Mouse (Mus musculus) ES-CJ7 (cell line): ENCODE measurements around the gene Kyat1.
"Not testable (repeated sequence)": the region's sequence is repeated elsewhere in the genome, so short reads cannot be mapped to it uniquely, and the experiment has no call there.

Experiments
- DNase-seq: peaks from one replicate; pipeline ENCODE4 v3.0.0; 2011; ENCODE audit warnings: low read depth, low spot score

Kyat1 gene

DNA sequence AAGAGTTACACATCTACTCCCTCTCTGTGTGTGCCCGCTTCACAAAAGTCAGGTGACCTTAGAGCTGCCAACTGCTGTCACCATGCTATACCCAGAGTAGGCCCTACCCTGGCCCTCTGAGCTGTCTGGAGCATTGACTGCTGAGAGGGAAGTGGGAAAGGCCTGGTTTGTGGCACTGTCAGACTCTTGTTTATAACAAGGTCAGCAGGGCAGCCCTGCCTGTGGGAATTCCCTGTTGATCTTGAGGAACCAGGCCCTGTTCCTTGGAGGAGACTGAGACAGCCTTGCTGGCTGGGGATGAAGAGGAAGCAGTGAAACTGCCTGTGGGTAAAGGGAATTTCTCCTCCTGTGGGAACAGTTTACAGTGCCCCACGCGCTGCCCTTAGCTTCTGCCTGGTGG lies 9.1 kb upstream of the Kyat1 start:
- no peak for DNase-seq

DNA sequence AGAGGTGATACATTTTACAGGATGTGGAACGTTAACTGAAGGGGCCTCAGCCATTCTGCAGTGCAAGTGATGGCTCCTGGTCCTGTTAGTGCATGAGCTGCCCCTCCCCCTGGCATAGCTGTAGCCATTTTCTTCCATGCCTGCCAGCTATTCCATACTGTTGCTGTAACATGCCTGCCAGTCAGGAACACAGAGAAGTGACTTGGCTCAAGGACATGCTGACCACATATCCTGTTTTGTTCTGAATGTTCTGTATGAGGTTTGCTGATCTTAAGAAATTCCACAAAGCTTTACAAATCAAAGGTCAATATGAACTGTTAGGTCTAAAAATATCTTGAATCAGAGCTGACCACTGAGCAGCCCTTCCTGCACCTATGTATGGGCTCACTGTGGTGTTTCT lies 7.3 kb upstream of the Kyat1 start:
- DNase-seq = no peak

DNA sequence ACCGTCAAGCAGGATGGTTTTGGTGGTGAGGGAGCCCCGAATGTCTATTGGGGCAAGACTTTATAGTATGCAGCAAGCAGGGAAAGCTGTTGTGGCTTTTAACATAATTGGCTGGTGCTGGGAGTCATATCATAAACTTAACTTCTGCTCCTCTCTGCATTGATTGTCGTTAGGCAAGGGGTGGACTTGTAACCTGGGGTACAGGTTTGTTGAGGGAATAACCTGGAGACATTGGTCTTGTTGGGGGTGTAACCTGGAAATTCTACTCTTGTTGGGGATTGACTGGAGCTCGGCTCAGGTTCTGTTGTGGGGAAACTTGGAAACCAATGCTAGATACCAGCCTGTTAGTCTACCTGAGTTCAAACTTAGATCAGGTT lies 6.5 kb upstream of the Kyat1 start:
- DNase-seq = no peak

DNA sequence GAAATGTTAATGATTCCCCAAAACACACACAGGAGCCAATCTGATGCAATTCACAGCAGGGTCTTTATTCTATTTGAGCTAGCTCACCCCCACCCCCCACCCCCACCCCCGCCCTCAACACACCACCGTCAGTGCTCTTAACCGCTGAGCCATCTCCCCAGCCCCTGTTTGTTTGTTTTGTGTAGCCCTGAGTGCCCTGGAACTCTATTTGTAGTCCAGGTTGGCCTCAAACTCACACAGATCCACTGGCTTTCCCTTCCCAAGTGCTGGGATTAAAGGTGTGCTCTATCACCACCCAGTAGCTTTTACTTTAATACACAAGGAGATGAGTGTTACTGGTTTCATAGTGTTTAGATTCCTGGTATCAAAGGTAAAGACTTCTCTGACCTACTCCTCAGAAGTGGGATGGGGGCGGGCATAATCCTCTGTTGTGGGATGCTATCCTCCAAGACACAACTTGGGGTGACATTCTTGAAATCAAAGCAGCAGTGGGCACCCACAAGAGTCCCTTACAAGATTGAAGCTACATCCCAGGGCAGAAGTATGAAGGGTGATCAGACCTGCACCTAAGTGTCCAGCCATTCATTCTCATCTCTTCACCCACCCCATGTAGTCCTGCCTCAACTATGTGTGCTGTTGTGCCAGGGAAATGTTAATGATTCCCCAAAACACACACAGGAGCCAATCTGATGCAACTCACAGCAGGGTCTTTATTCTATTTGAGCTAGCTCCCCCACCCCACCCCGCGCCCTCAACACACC lies 5.9 kb upstream of the Kyat1 start:
- no peak for DNase-seq

DNA sequence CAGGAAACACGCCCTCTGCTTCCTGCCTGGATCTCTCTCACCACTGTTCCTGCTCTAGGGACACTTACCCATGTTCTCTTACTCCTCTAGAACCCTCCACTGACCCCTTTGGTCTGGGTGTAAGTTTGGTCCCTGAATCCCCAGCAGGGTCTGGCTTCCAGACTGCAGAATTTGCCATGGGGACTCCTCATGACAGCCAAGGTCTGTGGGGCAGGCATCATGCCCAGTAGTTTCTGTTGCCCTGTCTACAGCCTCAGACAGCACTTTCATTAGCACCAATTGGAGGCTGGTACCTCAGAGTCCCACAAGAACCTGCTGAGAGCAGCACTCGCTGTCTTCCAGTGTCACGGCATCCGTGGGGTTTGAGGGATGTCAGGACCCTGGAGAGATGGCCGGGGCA lies 2.2 kb upstream of the Kyat1 start:
- no peak for DNase-seq

DNA sequence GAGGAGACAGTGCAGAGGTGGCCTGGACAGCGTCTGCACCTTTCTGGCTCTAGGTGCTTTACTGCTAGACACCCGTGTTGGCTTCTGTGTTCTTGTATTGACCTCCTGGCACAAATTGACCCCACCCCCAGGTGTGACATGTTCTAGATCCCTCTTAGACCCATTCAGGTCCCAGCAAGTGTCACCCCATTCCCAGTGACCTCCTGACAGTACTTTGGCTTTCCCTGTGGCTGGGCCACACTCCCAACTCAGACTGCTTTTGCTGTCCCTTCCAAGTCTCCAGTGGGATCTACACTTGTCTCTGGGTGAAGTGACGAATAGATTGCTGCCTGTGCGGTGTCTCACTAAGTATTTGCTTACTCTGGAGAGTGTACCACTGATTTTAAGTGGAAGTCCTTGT lies 1.8 kb upstream of the Kyat1 start:
- no peak for DNase-seq

DNA sequence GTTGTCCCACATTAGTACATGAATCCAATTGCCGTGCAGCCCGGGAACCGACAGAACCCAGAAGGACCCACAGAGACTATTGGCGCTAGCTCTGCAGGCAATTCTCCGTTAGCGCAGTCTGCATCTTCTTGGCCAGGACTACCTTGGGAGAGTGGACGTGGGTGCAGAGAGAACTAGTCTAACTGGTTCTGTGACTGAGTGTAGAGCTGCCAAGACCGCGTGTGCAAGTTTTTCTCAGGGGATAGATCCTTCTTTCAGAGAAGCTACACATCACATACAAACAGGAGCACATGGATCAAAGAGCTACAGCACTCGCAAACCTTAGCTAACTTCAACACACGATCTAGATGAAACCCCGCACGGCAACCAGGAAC lies 405 bp downstream of the Kyat1 start:
- DNase-seq = no peak

DNA sequence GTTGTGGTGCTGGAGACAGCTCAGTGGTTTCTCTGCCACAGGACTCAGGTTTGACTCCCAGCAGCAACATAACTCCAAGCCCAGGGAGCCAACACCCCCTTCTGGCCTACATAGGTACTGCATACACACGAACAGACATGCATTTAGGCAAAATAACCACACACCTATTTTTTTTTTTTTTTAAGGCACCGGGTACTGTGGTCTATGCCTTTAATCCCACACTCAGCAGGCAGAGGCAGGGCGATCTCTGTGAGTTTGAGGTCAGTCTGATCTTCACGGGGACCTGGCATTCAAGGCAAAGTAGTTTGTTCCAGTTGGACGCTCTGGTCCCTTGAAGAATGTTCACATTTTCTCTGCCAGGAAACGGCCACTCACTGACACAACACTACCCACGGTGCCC lies 2.2 kb downstream of the Kyat1 start:
- peak; percentile 88 for DNase-seq

DNA sequence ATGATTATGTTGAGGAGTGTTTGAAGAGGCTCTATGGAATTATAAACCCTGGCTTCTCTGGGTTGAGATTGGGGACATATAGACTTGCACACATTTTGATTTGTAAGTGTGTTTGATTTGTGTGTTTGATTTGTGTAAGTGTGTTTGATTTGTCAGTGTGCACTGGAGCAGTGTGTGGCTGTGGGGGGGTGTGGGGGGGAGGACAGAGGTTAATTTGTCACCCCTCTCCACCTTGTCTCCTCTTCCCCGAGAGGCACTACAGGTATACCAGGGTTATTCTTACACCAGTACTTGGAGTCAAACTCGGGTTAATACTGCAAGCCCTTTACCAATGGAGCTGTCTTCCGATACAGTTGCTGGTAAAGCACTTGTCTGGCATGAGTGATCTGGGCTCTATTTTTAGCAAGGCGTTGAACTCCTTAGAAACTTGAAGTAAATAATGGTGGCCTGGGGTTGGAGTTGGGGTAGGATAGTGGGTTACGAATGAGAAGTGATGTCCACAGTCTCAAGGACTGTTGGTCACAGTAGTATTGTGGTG lies 5.2 kb downstream of the Kyat1 start:
- no peak for DNase-seq

DNA sequence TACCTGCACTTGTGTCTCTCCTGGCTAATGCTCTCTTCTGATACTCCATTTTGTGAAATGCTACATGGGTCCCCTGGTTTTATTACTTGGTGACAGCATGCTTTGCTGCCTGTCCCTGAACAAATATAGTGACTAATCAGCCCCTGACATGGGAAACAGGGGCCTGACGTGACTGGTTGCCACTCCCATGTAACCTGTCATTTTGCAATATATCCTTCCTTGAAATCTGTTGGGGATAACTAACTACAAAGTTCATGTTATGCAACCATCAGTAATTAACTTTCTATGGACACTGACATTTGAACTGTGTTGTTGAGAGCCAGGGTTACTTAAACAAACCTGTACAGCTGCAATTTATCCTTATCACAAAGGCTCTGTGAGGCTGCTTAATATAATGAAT lies 5.7 kb downstream of the Kyat1 start:
- DNase-seq = no peak

DNA sequence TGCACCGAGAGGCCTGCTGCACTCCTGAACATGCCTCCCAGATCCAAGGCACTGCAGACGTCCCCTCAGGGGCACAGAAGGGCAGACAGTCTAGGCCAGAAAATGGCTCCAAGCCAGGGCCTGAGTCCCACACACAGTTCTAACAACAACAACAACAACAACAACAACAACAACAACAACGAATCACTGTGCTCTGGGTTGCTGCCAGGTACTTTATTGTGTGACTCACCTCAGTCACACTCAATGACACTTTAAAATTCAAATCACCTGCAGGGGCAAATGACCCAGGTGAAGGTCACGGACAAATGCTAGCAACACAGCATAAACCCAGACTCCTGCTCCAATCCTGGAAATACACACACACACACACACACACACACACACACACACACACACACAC lies 7.6 kb downstream of the Kyat1 start:
- no peak for DNase-seq

DNA sequence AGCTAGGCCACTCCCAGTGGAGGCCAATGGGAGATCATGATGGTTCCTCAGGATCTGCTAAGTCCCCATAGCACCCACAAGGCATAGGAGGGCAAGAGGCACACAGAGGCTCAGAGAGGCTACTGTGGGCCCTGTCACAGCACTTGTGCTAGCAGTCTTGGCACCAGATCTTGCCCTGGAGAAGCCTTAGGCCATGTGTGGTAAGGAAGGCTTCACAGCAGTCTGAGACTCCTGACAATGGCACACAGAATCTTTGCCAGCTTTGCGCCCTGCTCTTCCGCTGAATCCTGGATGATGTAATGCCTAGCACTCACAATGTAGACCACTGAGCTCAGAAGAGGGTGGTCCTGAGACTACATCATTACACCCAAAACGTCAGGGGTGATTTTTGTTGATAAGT lies 11.0 kb downstream of the Kyat1 start:
- no peak for DNase-seq

DNA sequence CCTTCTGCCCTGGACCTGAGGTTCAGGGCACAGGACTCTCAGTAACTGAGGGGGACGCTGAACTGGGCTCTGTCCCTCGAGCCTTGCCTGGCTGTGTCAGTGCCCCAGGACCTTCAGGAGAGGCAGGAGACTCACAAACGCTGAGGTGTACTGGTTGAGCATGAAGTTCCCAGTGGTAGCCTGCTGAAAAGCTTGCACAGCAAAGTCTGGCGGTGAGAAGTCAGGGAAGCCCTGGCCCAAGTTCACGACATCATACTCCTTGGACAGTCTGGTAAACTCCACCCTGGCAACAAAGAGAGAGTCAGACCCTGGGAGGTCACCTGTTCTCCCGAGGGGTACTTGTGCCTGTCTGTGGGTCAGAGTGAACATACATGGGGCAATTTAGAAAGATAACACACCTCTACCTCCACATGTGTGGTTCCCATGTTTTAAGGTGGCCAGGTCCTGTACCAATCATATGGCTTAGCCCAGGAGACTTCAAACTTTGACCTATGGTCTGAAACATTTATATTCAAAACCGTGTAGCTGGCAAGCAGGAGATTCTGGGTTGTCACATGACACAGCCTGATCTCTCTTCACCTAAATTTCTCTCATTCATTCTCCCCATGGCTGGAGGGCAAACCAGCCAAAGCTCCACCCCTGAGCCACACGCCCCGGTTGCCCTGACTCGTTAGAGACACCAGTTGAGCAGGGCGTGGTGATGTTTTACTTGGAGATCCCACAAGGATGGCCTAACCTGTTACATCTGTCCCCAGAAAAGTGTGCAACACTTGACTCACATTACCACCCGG lies 13.7 kb downstream of the Kyat1 start:
- DNase-seq = no peak

DNA sequence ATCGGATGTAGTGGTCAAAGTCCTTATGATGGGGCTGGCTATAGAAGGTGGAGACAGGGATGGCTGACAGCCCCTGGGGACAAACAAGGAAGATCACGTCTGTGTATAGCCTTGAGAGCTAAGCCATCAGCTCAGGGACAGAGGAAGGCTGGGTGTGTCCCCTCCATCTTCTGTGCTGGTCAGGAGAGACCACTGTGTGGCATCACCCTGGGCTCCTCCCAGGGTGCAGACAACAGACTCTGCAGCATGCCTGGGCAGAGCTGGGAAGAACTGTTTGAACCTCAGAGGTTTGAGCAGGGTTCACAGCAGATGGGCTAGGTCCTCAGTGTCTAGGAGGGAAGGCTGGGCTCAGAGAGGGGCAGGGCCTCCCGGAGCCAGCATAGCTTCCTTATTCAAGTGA lies 20.0 kb downstream of the Kyat1 start:
- no peak for DNase-seq

DNA sequence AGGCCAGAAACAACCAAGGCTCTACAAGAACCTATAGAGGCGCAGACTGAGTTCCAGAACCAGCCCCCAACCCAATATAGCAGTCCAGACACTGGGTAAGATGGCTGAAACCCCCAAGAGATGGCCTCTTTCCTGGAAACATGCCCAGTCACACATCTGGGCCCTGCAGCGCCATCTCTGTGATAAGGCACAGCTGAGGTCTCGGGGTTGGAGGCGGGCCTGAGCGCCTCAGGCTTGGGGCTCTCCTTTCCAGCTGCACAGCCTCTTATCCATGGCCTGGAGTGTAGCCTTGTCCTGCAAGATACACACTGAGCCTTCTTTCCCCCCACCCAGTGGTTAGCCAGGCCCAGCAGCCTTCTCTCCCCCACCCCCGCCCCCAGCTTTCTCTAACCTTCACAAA lies 20.4 kb downstream of the Kyat1 start:
- DNase-seq = no peak

DNA sequence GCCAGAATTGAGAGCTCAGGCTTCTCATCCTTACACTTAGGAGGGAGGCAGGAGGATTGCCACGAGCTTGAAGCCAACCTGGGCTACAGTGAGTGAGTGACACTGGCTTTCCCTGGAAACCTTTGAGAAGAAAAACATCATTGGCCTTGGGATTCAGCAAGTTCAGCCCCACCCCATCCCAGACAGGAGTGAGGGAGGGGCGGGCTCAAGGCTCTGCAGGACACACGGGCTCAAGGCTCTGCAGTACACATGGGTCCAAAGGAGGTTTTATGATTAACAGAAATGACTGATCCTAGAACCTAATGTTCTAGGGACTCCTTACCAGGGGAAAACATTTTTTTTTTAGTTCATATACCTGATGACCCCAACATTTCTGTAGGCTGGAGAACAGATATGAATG lies 21.9 kb downstream of the Kyat1 start:
- no peak for DNase-seq

DNA sequence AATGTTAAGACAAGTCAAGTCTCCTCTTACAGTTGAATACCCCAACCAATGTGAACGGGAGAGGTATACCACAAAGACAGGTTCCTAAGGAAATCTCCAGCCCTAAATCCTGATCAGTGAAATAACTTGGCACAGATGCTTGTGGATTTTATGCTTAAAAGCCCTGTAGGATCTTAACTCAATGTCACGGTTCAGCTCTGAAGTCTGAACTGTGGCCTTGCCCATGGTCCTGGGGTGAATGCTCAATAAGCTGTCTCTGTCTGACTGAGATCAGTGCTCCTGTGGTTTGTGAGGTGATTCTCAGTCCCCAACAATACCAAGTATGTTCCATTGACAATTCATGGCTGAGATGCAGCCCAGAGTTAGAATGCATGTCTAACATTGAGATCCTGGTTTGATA lies 23.2 kb downstream of the Kyat1 start:
- DNase-seq = no peak

DNA sequence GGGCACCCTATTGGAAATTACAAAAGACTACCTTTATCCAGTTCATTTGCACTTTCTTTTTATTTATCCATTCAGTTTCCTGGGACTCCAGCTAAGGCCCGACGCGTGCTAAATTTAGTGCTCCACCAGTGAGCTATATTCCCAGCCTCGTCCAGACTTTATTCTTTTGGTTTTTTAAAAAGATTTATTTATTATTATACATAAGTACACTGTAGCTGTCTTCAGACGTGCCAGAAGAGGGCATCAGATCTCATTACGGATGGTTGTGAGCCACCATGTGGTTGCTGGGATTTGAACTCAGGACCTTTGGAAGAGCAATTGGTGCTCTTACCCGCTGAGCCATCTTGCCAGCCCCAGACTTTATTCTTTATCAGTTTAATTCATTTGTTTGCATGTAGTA lies 26.9 kb downstream of the Kyat1 start:
- not testable (repeated sequence) for DNase-seq

DNA sequence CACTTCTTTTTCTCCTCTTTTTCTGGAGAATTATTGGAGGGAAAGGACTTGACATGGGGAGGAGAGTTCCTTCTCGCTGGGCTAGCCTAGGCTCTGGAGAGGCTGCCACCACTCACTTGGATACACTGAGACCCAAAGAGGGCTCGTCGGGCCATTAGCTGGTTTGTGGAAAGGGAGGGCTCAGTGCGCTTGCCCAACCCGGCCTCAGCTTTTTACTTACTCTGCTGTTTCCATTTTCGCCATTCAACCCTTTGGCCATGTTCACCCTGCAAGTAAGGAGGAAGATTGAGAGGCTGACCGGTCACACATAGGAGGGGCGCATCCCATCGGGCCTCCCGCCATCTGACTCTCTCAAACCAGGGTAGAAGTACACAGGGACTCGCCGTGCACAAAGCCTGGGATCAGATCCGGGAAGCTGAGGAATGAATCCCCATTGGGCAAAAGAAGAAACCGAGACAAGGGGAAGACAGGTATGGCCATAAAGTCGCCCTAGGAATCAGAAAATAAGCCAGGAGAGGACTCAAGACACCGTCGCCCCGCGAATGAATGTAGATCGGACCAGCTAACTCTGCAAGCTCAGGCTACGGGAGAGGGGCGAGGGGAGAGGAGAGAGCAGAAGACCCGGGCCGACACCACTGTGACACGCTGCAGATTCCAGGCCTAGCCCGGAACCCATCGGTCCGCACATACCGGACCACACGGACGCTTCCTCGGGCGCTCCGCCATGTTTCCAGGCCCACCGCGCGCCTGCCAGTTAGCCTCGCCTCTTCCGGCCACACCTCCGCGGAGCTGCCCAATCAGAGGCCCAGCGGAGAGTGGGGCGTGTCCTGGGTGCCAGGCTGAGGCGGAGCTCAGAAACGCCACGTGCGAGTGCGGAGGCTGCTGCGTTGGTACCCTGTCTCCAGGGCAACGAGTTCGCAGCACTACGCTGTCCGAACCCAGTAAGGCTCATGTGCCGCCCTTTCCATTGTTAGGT lies 27.7 kb downstream of the Kyat1 start, which contains the start of gene Spout1:
Gene Spout1 (minus strand): TSS at position 760 of the 976 bp plus-strand sequence.
- DNase-seq = peak; percentile 99

DNA sequence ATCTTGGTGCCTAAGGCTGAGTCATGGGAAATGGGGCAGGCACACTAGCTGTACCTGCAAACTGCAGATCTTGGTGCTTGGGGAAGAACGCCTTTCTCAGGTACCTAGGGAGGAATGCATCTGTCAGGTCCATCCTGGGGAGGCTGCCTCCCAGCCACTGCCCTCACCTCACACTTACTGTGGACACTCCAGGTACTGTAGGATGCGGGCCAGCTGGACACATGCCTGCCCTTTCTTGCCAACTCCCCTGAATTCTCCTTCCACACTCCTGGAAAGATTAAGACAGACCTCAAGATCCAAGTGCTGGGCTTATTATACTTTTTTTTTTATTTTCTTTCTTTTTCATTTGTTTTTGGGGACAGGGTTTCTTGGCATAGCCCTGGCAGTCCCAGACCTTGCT lies 29.1 kb downstream of the Kyat1 start:
- DNase-seq = no peak

DNA sequence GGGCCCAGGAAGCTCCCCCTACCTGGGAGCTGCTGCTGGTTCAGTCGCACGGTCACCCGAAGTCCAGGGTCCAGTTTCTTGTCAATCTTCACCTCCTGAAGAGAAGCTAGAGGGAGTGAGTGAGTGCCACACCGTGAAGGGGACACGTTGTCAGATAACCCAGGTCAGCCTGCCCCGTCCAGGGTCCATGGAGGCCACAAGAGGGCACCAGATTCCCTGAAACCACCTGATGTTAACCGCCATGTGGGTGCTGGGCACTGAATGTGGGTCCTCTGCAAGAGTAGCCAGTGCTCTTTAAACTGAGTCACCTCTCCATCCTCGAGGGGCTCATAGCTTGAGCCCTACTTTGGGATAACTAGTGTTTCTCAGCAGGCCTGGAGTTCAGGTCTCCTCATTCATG lies 29.8 kb downstream of the Kyat1 start:
- DNase-seq = peak; percentile 37
